Mouse (Mus musculus): Measurements from ENCODE around the gene Eps8l1.

DNA sequence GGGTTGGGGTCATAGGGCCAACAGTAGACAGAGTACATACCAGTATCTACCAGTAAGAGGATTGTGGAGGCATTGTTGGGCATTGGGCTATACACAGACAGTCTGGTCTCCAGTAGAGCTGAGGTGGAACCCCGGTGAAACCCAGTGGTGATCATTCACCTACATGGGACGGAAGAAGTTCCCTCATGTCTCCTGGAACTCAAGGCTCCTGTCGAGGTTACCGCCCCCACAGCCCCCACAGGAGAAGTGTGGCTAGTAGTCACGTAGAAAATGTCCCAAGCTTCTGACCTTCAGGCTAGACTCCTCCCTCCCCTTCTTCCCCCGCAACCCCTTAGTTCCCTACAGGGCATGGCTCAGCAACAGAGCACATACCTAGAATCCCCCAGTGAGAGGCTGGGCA is 40.8 kb upstream of the Eps8l1 start:
- TF ChIP-seq CTCF (IDR thresholded peaks at IDR 0.05; ENCODE audit: low read depth) (no peak), EP300 (IDR thresholded peaks at IDR 0.05; ENCODE audit: low read depth) (no peak)

Data from liver, postnatal 0 days (tissue).